Mouse (Mus musculus) cerebellum, postnatal 4 days (tissue): ENCODE measurements at regions not wholly inside any gene's neighbourhood (a gene's known extent, or its start where the extent isn't known, plus 50 kb on each side); places are given as distances from the start of the nearest gene placed in this dataset.

Source experiments
- DNase-seq, 2 experiments: peaks; one replicate each; pipeline ENCODE4 v3.0.0; 2022; ENCODE audit warnings: low spot score in 2 of 2, mixed read lengths in 1 of 2

DNA sequence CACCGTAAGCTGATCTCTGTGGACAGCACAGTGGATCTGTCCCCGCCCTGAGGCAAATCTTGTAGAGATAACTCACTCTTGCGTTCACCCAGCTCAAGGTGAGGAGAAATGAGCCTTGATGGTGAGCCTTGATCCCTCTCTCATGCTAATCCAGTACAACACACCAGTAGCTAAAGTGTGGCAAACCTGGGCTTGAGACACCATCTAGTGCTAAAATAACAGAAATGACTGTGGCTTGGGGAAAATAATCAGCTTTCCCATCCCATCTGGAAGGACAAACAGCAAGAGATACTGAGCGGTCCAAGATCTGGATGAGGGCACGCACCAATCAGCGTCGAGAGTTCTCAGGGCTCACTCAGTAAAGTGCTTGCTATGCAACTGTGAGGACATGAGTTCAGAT is 50.9 kb upstream of the Cbln4 start:
- DNase-seq = no peak

GRCm38 (mm10) chr2:172103881-172104655 is 60.8 kb upstream of the Cbln4 start:
- no peak for DNase-seq

GRCm38 (mm10) chr2:172105241-172105640 is 62.0 kb upstream of the Cbln4 start:
- peak in 1 of 2 experiments; percentile 24 for DNase-seq

DNA sequence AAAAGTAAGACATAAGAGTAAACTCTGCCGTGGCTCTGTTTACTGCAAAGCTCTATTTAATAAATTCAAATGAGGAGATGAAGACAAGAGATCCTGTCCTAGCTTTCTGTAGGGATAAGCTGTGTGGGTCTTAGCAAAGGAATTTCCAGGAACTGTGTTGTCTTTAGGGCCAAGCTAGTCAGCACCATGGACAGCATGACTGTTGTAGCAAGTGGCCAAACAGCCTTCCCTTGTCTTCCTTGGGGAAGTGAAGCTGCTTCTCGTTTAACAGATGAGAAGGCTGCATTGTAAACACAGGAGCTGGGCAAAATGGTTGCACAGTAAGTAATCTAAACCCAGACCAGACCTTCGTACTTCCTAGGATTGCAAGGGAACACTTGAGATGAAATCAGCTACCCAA is 67.4 kb upstream of the Cbln4 start:
- DNase-seq = no peak

GRCm38 (mm10) chr2:172113639-172114038 is 70.4 kb upstream of the Cbln4 start:
- no peak for DNase-seq

DNA sequence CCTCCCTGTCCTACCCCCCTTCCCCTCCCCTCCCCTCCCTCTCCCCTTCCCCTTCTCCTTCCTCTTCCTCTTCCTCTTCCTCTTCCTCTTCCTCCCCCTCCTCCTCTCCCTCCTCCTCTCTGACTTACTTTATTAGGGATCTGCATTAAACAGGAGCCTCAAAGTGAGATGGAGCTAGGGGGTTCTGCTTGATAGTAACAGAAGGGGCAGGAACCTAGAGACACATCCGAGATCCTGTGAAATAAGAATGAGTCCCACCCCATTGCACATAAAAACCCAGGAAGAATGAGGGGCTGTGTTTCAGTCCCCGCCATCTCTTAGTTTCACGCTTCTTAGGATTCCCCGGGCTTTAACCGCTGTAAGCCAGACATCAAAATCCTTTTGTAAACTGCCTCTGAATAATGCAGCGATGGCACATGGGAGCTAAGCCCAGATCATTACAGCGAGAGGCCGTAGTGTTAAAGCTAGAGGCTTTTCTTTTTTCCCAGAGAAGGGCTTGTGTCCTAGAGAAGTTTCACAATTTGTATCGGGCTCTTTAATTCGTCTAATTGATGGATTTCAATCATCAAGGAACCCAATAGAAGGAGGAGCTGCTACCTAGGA is 72.4 kb upstream of the Cbln4 start:
- no peak for DNase-seq

GRCm38 (mm10) chr2:172127517-172127916 is 84.3 kb upstream of the Cbln4 start:
- no peak for DNase-seq

DNA sequence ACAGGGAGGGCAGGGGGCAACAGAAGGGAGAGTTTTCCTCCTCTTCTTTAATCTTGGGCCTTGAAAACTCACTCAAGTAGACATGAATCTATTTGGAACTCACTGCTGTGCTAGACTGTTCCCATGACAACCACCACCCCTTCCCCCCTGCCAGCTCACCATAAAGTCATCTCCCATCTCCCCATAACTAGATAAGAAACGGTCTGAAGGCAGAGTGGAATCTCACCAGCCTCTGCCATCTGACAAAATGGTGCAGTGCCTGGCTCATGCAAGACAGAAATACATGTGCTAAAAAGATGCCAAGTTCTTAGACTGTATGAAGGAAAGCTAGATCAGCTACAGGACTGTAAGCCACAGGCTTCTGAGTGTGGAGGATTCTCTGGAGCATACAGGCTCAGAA is 88.0 kb upstream of the Cbln4 start:
- DNase-seq = no peak

GRCm38 (mm10) chr2:172132623-172133332 is 89.5 kb upstream of the Cbln4 start:
- peak in 1 of 2 experiments; percentile 50 for DNase-seq

GRCm38 (mm10) chr2:172140080-172140479 is 96.8 kb upstream of the Cbln4 start:
- no peak for DNase-seq

GRCm38 (mm10) chr2:172143269-172143668 is 100.0 kb upstream of the Cbln4 start:
- no peak for DNase-seq

GRCm38 (mm10) chr2:172148736-172149135 is 99.6 kb upstream of the Mc3r start:
- DNase-seq = no peak

DNA sequence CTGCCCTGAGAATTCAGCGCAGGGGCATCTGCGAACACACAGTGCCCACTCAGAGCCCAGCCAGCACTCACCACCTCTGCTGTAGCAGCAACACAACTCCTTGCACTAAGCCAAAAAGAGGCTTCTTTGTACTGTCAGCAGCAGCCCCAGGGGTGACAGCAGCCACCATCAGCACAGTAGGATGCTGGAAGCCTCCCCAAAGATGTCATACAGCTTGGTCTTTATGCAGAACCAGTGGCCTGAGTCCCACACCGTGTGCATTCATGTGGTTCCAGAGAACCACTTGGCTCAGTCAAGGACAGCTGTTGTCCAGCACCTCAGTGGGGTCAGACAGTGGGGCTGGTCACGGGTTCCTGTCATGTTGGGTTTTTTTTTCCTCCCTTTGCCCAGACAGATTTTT is 98.6 kb upstream of the Mc3r start:
- peak in 1 of 2 experiments; percentile 61 for DNase-seq

- no peak for DNase-seq
These were observed 97.4 kb upstream of the Mc3r start for GRCm38 (mm10) chr2:172150898-172151297.

DNA sequence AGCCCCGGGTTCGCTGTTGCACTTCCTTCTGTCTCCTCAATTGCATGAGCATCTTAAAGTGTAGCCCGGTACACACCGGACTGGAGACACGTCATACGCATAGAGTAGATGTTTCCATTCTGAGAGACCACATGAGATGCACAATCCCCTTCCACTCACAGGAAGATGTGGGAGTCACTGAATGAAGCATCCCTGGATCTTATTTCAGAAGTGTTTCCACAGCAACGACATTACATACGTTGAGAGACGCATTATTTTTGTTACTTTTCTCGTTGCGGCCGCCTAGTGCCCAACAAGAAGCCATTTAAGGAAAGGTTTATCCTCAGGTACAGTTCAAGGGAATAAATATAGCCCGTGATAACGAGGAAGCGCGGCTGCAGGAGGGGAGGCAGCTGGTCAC is 88.4 kb upstream of the Mc3r start:
- DNase-seq = no peak

DNA sequence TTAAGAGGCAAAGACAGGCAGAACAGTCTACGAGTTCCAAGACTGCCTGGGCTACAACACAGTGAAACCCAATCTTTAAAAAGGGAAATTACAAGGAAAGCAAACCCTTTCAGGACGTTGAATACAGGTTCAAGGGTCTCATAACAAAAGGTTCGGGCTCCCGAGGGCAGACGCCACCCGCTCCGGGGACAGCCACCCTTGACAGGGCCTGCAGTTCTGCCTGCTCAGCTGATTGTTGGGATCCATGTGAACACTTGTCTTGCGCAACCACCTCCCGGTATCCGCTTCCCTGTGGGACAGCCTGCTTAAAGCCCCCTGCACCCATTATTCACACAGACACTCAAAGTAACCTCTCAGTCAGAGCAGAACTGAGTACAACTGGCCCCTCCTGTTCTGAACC is 70.9 kb upstream of the Mc3r start:
- DNase-seq = no peak

DNA sequence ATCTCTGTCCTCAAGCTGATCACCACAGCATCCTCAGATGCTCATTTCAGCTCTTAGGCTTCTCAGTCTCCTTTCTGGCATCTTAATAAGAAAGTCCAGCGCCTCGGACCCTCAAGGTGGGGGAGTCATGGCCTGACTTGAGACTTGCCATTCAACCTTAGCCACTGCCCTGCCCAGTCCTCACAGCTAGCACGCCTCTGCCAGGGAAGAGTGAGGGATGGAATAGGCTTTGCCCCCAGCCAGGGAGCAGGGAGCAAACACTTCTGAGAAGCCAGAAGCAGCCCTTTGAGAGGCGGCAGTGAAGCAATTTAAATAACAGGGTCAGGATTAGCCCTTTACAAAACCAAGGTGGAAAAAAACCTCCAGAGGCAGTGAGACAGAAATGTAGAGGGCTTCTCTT is 69.0 kb upstream of the Mc3r start:
- DNase-seq = no peak

GRCm38 (mm10) chr2:172197746-172198145 is 50.5 kb upstream of the Mc3r start:
- DNase-seq = no peak
